Mouse (Mus musculus) neural tube, embryonic 11.5 days (tissue): ENCODE results near the gene Cpeb1. TPM values are rescaled to one million over a fixed set of nuclear protein-coding genes. Genes with fewer than 3 reads are reported as not detected.
A peak's percentile ranks its signal among the peaks of the same experiment; 100 is the strongest.

ENCODE experiments used
- ATAC-seq: fragments of 200-750 bp; cut with Nextera tagmentation; 2 replicates; pipeline ENCODE4 v1.8.0; 2017; ENCODE audit warnings: moderate number of reproducible peaks, mild to moderate bottlenecking, moderate TSS enrichment, moderate library complexity; ENCODE audit not compliant: insufficient read depth, low FRiP score, low TSS enrichment
- DNase-seq: peaks from one replicate; pipeline ENCODE4 v3.0.0-alpha.2; 2015; ENCODE audit warnings: low spot score
- H3K27ac ChIP-seq: fragments of 300-500 bp; sonication (generic); 2 replicates; pipeline ENCODE4 v1.5.1; 2014; ENCODE audit warnings: low read depth, mild to moderate bottlenecking, low read length
- H3K27me3 ChIP-seq: fragments of 300-500 bp; sonication (generic); 2 replicates; pipeline ENCODE4 v1.6.1; 2014; ENCODE audit warnings: mild to moderate bottlenecking, low read length, mixed read lengths; ENCODE audit not compliant: control insufficient read depth, insufficient read depth
- H3K36me3 ChIP-seq: fragments of 300-500 bp; sonication (generic); 2 replicates; pipeline ENCODE4 v1.6.1; 2014; ENCODE audit warnings: mild to moderate bottlenecking, low read length, moderate library complexity, mixed read lengths; ENCODE audit not compliant: control insufficient read depth, insufficient read depth
- H3K4me1 ChIP-seq: fragments of 300-500 bp; sonication (generic); 2 replicates; pipeline ENCODE4 v1.6.1; 2014; ENCODE audit warnings: low read length, mixed read lengths; ENCODE audit not compliant: control insufficient read depth, insufficient read depth
- H3K4me2 ChIP-seq: fragments of 300-500 bp; sonication (generic); 2 replicates; pipeline ENCODE4 v1.6.1; 2014; ENCODE audit warnings: low read depth, mild to moderate bottlenecking, moderate library complexity
- H3K4me3 ChIP-seq: fragments of 300-500 bp; sonication (generic); 2 replicates; pipeline ENCODE4 v1.5.1; 2014; ENCODE audit warnings: low read depth, low read length
- H3K9ac ChIP-seq: fragments of 300-500 bp; sonication (generic); 2 replicates; pipeline ENCODE4 v1.6.1; 2014; ENCODE audit warnings: mild to moderate bottlenecking, low read length
- H3K9me3 ChIP-seq: fragments of 300-500 bp; sonication (generic); 2 replicates; pipeline ENCODE4 v1.6.1; 2016; ENCODE audit warnings: low read length; ENCODE audit not compliant: control insufficient read depth
- WGBS: fragments of 180-500 bp; shearing (Covaris S2); extraction: QIAGEN DNeasy Blood & Tissue Kit; methylation state at CpG from one replicate; pipeline ENCODE4 v1.1.7; 2014; 5-methylcytosine and 5-hydroxymethylcytosine counted together
- polyA plus RNA-seq: library from polyadenylated mRNA; unstranded; fragments of >200 nt; fragmentation: Nextera tagmentation; extraction: Ambion mirVana; gene quantifications from 2 replicates; pipeline ENCODE4 v1.2.1, GENCODE M21; 2014

Gene Cpeb1
- polyA plus RNA-seq, 1 experiment from 2014 or later, result 1.9 TPM

DNA sequence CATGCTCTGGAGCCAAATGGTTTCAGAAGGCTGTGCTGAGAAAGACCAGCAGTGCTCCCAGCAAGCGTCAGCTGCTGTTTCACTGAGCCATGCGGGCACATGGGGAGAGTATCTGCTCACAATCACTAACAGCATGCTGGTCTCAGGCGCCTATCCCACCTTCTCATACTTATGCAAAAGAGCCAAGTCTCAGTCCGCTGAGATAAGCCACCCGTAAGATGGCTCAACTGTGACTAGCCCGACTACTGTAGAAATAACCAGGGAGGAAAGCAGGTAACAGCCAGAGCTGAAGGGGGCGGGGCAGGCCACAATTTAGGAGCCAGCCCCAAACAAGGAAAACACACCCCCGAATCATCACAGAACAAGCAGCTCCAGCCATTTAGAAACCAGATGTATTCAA, 111.9 kb downstream of the Cpeb1 start:
- peaks cover 19% of the 10 kb centered on the region for H3K36me3 ChIP-seq

GRCm38 (mm10) chr7:81342356-81343094, 112.7 kb downstream of the Cpeb1 start:
- no peak overlapping the region for H3K9ac ChIP-seq
- peak overlapping the region; percentile 77 for H3K4me2 ChIP-seq
- ATAC-seq (no peak), DNase-seq (no peak)
- H3K27ac ChIP-seq, result no peak overlapping the region
- no peak overlapping the region for H3K4me3 ChIP-seq
- WGBS, result 76% methylated on average over 8 of the region's 8 CpGs
- no peaks in the 10 kb centered on the region for H3K27me3 ChIP-seq
- peaks cover 14% of the 10 kb centered on the region for H3K4me1 ChIP-seq
- peaks cover 19% of the 10 kb centered on the region for H3K36me3 ChIP-seq
- no peaks in the 10 kb centered on the region for H3K9me3 ChIP-seq

More for the DNA sequence above, 111.9 kb downstream of the Cpeb1 start:
- Histone ChIP-seq H3K27me3 (no peaks in the 10 kb centered on the region), H3K4me2 (peak overlapping the region; percentile 77), H3K9ac (peak overlapping the region; percentile 98), H3K27ac (no peak overlapping the region), H3K9me3 (no peaks in the 10 kb centered on the region), H3K4me1 (peaks cover 14% of the 10 kb centered on the region), H3K4me3 (peak overlapping the region; percentile 95)
- DNase-seq (no peak), ATAC-seq (no peak)
- WGBS, result 40% methylated on average over 8 of the region's 8 CpGs

- peaks cover 14% of the 10 kb centered on the region for H3K4me1 ChIP-seq
- H3K4me3 ChIP-seq, result no peak overlapping the region
- 56% methylated on average over 3 of the region's 3 CpGs for WGBS
- ATAC-seq, result no peak
- no peaks in the 10 kb centered on the region for H3K9me3 ChIP-seq
- H3K9ac ChIP-seq, result no peak overlapping the region
- no peak for DNase-seq
- H3K27me3 ChIP-seq, result no peaks in the 10 kb centered on the region
- H3K27ac ChIP-seq, result no peak overlapping the region
- H3K4me2 ChIP-seq, result no peak overlapping the region
- H3K36me3 ChIP-seq, result peaks cover 19% of the 10 kb centered on the region
These were observed 113.7 kb downstream of the Cpeb1 start for GRCm38 (mm10) chr7:81341563-81341962.

GRCm38 (mm10) chr7:81339783-81340182, 115.5 kb downstream of the Cpeb1 start:
- Histone ChIP-seq H3K9ac (no peak overlapping the region), H3K9me3 (no peaks in the 10 kb centered on the region), H3K27me3 (no peaks in the 10 kb centered on the region), H3K27ac (no peak overlapping the region), H3K4me2 (no peak overlapping the region), H3K36me3 (peaks cover 19% of the 10 kb centered on the region), H3K4me3 (no peak overlapping the region), H3K4me1 (peaks cover 14% of the 10 kb centered on the region)
- ATAC-seq (no peak), DNase-seq (peak; percentile 66)
- 86% methylated on average over 4 of the region's 4 CpGs for WGBS

DNA sequence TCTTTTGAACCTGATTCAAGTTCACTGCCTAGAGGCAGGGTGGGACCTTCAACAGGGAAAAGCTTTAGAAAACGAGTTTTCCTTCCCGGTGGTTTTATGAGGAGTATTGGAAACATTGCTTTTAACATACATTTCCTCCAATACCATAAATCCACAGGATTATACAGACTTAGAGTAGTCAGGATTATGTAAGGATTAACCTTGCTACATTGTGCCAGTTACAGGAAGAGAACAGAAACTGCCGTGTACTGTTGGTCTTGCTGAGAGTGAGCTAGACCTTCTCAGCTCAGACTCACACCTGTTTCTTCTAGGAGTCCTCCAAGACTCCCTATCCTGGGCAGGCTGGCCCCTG, 116.8 kb downstream of the Cpeb1 start:
- peaks cover 8% of the 10 kb centered on the region for H3K4me1 ChIP-seq
- H3K9me3 ChIP-seq, result no peaks in the 10 kb centered on the region
- no peak overlapping the region for H3K9ac ChIP-seq
- no peak overlapping the region for H3K4me2 ChIP-seq
- H3K27ac ChIP-seq, result no peak overlapping the region
- H3K27me3 ChIP-seq, result no peaks in the 10 kb centered on the region
- DNase-seq (no peak), ATAC-seq (no peak)
- no peak overlapping the region for H3K4me3 ChIP-seq
- H3K36me3 ChIP-seq, result peaks cover 19% of the 10 kb centered on the region
- WGBS, result 91% methylated on average over 3 of the region's 3 CpGs

GRCm38 (mm10) chr7:81337785-81338521, 117.3 kb downstream of the Cpeb1 start:
- Histone ChIP-seq H3K4me3 (no peak overlapping the region), H3K4me1 (peaks cover 3% of the 10 kb centered on the region), H3K4me2 (no peak overlapping the region), H3K9ac (no peak overlapping the region), H3K9me3 (no peaks in the 10 kb centered on the region), H3K27me3 (no peaks in the 10 kb centered on the region), H3K27ac (no peak overlapping the region), H3K36me3 (peaks cover 15% of the 10 kb centered on the region)
- 97% methylated on average over 21 of the region's 21 CpGs for WGBS
- DNase-seq (no peak), ATAC-seq (no peak)

GRCm38 (mm10) chr7:81336432-81336786, 118.9 kb downstream of the Cpeb1 start:
- no peak; the same call in 1 of the 2 replicates for ATAC-seq
- 50% methylated on average over 8 of the region's 8 CpGs for WGBS
- Histone ChIP-seq H3K36me3 (peaks cover 11% of the 10 kb centered on the region), H3K4me3 (no peak overlapping the region), H3K27me3 (no peaks in the 10 kb centered on the region), H3K27ac (no peak overlapping the region), H3K4me1 (no peaks in the 10 kb centered on the region), H3K9me3 (no peaks in the 10 kb centered on the region), H3K4me2 (no peak overlapping the region), H3K9ac (no peak overlapping the region)
- peak; percentile 77 for DNase-seq

DNA sequence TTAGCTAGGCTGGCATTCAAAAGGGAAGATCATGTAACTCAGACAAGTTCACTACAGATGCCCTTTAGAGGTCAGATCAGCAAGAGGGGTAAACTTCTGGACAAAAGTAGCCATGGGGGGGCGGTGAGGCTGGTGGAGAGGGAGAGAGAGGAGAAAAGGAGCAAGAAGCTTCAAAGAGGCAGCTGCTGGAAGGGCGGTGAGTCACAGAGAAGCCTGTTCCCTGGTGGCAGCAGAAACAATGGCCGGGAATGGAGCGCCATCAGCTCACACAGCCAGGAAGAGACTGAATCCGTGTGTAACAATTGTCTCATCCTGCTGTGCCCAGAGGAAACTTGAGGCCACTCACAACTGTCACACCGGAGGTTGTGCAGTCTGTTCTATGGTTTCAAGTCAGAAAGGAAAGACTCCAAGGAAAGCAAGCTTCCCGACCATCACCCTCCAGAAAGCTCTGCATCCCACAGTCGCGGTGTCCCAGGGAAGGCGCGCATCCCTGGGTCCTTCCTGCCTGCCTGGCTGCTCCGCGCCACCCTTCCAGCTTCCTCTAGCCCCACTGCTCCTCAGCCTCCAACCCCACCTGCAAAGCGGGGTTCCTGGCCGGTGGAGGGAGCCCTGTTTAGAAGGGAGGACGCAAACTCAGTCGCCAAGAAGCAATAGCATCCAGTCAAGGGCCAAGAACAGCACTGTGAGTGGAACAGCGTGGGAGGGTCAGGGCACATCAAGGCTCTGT, 119.4 kb downstream of the Cpeb1 start:
- H3K27ac ChIP-seq, result no peak overlapping the region
- H3K4me2 ChIP-seq, result no peak overlapping the region
- peak; percentile 39 for DNase-seq
- 67% methylated on average over 18 of the region's 18 CpGs for WGBS
- no peaks in the 10 kb centered on the region for H3K27me3 ChIP-seq
- no peaks in the 10 kb centered on the region for H3K9me3 ChIP-seq
- no peak overlapping the region for H3K4me3 ChIP-seq
- no peak overlapping the region for H3K9ac ChIP-seq
- H3K36me3 ChIP-seq, result peaks cover 9% of the 10 kb centered on the region
- H3K4me1 ChIP-seq, result no peaks in the 10 kb centered on the region
- ATAC-seq, result no peak
